Mouse (Mus musculus): ENCODE results near the gene Pak2. TPM values are rescaled to one million over a fixed set of nuclear protein-coding genes. Genes with fewer than 3 reads are reported as not detected.

Pak2 gene
- polyA plus RNA-seq, 1 experiment, result 10.9 TPM

DNA sequence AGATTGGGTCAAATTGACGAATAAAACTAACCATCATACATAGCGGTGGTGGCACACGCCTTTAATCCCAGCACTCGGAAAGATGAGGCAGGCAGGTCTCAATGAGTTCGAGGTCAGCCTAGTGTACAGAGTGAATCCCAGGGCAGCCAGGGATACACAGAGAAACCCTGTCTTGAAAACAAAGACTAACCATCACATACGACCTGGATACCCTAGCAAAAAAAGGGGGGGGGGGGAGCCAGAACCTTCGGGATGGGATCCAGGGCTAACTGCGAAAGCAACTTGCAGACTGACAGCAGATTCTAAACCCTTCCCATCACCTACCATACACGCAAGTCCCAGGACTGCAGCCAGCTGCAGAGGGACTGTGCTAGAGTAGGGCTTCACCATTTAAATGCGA lies 35.3 kb upstream of the Pak2 start:
- Histone ChIP-seq H3ac (ENCODE audit: control insufficient read depth, insufficient read length) (no peak overlapping the region), H3K4me2 (ENCODE audit: low read depth) (no peak overlapping the region), H3K79me2 (ENCODE audit: control insufficient read depth, insufficient read depth) (no peaks in the 10 kb centered on the region), H3K27me3 (ENCODE audit: control insufficient read depth, insufficient read depth, insufficient read length) (no peaks in the 10 kb centered on the region), H3K4me3 (no peak overlapping the region), H3K36me3 (ENCODE audit: control insufficient read depth, insufficient read depth) (no peaks in the 10 kb centered on the region)
- no peak for TF ChIP-seq USF1 (IDR thresholded peaks at IDR 0.05; ENCODE audit: low read depth)
- TF ChIP-seq MAX (IDR thresholded peaks at IDR 0.05; ENCODE audit: low read depth), result no peak
- TF ChIP-seq SRF (IDR thresholded peaks at IDR 0.05; ENCODE audit: control insufficient read depth, insufficient read length, low read depth), result no peak
- TF ChIP-seq CEBPB (IDR thresholded peaks at IDR 0.05; ENCODE audit: insufficient read depth, poor library complexity, severe bottlenecking), result no peak
- TF ChIP-seq POLR2A (IDR thresholded peaks at IDR 0.05; ENCODE audit: insufficient read length, low read depth), result no peak

- Histone ChIP-seq H3ac (ENCODE audit: control insufficient read depth, insufficient read length) (no peak overlapping the region), H3K4me3 (no peak overlapping the region), H3K4me2 (ENCODE audit: low read depth) (no peak overlapping the region), H3K36me3 (ENCODE audit: control insufficient read depth, insufficient read depth) (no peaks in the 10 kb centered on the region), H3K79me2 (ENCODE audit: control insufficient read depth, insufficient read depth) (no peaks in the 10 kb centered on the region), H3K27me3 (ENCODE audit: control insufficient read depth, insufficient read depth, insufficient read length) (no peaks in the 10 kb centered on the region)
- no peak for TF ChIP-seq USF1 (IDR thresholded peaks at IDR 0.05; ENCODE audit: low read depth)
Observed at GRCm38 (mm10) chr16:32113541-32114218, 34.5 kb upstream of the Pak2 start.

DNA sequence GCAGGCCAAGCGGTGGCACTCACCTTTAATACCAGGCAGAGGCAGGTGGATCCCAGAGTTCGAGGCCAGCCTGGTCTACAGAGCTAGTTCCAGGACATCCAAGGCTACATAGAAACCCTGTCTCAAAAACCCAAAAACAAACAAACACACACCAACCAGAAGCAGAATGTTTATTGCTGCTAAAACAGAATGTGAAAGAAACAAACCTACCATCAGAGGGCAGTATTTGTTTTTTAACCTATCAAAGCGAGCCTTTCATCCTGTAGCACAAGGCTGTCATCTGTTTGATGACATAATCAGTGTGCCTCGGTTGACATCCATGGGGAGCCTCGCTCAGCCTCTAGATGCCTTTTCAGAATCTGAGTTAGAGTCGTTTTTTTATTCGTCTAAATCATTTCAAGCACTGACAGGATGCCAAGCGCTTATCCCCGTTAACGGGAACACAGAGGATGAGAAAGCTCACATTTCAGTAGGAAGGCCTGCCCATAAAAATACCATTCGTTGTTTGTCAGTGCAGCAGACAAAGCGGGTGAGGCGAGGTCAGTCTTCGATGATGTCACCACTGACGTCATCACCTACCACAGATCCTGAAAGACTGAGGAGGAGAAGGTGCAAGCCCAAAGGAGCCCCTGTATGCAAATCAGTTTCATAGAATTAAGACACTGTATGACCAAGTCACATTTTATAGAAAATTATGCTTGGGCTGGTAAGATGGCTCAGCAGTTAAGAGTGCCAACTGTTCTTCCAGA lies 32.0 kb upstream of the Pak2 start:
- H3K36me3 ChIP-seq (ENCODE audit: control insufficient read depth, insufficient read depth), result no peaks in the 10 kb centered on the region
- no peak overlapping the region for H3K4me2 ChIP-seq (ENCODE audit: low read depth)
- TF ChIP-seq E2F4 (IDR thresholded peaks at IDR 0.05; ENCODE audit: insufficient read depth), result no peak

DNA sequence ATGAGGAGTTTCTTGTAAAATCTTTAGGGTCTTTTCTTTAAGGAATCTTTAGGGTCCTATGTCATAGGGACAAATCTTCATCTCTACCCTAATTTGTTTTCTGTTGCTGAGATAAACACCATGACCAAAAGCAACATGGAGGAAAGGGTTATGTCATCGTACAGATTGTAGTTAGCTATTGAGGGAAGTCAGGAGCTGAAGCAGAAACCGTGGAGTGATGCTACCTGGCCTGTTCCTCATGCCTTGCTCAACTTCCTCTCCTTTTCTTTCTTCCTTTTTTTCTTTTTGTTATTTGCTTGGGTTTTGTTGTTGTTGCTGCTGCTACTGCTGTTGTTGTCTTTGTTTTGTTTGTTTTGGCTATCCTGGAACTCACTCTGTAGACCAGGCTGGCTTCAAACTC lies 29.4 kb upstream of the Pak2 start:
- H3ac ChIP-seq (ENCODE audit: control insufficient read depth, insufficient read length), result no peak overlapping the region
- H3K79me2 ChIP-seq (ENCODE audit: control insufficient read depth, insufficient read depth), result no peaks in the 10 kb centered on the region

More for the DNA sequence above, 32.0 kb upstream of the Pak2 start:
- Histone ChIP-seq H3K79me2 (ENCODE audit: control insufficient read depth, insufficient read depth) (no peaks in the 10 kb centered on the region), H3K27me3 (ENCODE audit: control insufficient read depth, insufficient read depth, insufficient read length) (no peaks in the 10 kb centered on the region), H3K4me3 (no peak overlapping the region), H3ac (ENCODE audit: control insufficient read depth, insufficient read length) (no peak overlapping the region)

DNA sequence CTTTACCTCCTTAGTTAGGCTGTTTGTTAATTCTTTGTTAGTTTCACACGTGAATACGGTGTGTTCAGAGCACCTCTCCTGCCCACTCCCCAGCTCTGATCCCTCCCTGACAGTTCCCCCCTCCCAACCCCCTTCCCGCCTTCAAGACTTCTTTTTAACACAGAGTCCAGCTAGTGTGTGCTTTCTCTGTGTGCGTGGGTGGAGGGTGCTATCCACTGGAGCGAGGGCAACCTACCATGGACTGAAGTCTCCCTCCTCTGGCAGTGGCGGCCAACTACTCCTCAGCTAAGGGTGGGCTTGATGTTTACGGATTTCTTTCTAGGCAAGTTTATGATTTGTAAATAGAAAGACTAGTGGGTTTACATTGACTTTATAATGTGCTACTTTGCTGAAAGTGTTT lies 29.0 kb upstream of the Pak2 start:
- no peak overlapping the region for H3K4me2 ChIP-seq (ENCODE audit: low read depth)
- H3K36me3 ChIP-seq (ENCODE audit: control insufficient read depth, insufficient read depth), result no peaks in the 10 kb centered on the region
- TF ChIP-seq POLR2A (IDR thresholded peaks at IDR 0.05; ENCODE audit: insufficient read length, low read depth) (no peak), CEBPB (IDR thresholded peaks at IDR 0.05; ENCODE audit: insufficient read depth, poor library complexity, severe bottlenecking) (no peak), USF1 (IDR thresholded peaks at IDR 0.05; ENCODE audit: low read depth) (no peak), E2F4 (IDR thresholded peaks at IDR 0.05; ENCODE audit: insufficient read depth) (no peak), REST (IDR thresholded peaks at IDR 0.05; ENCODE audit: insufficient read depth, insufficient read length) (no peak), SRF (IDR thresholded peaks at IDR 0.05; ENCODE audit: control insufficient read depth, insufficient read length, low read depth) (no peak), MYOD1 (IDR thresholded peaks at IDR 0.05; ENCODE audit: control insufficient read depth in 1 of 3, insufficient read length in 2 of 3, low read depth in 2 of 3) (no peak), POLR2AphosphoS2 (IDR thresholded peaks at IDR 0.05; ENCODE audit: insufficient read length, low read depth) (no peak), MAX (IDR thresholded peaks at IDR 0.05; ENCODE audit: low read depth) (no peak), TCF3 (IDR thresholded peaks at IDR 0.05; ENCODE audit: insufficient read length, low read depth) (no peak), MYOG (IDR thresholded peaks at IDR 0.05; ENCODE audit: control insufficient read depth in 1 of 3, insufficient read depth in 1 of 3, insufficient read length in 2 of 3, low read depth in 2 of 3) (no peak), TCF12 (IDR thresholded peaks at IDR 0.05; ENCODE audit: insufficient read depth, poor library complexity, severe bottlenecking) (no peak)

More for the DNA sequence above, 29.4 kb upstream of the Pak2 start:
- Histone ChIP-seq H3K4me2 (ENCODE audit: low read depth) (no peak overlapping the region), H3K4me3 (no peak overlapping the region), H3K36me3 (ENCODE audit: control insufficient read depth, insufficient read depth) (no peaks in the 10 kb centered on the region), H3K27me3 (ENCODE audit: control insufficient read depth, insufficient read depth, insufficient read length) (no peaks in the 10 kb centered on the region)
- no peak for TF ChIP-seq TCF12 (IDR thresholded peaks at IDR 0.05; ENCODE audit: insufficient read depth, poor library complexity, severe bottlenecking)
- TF ChIP-seq TCF3 (IDR thresholded peaks at IDR 0.05; ENCODE audit: insufficient read length, low read depth), result no peak
- TF ChIP-seq POLR2AphosphoS2 (IDR thresholded peaks at IDR 0.05; ENCODE audit: insufficient read length, low read depth), result no peak
- no peak for TF ChIP-seq USF1 (IDR thresholded peaks at IDR 0.05; ENCODE audit: low read depth)
- no peak for TF ChIP-seq SRF (IDR thresholded peaks at IDR 0.05; ENCODE audit: control insufficient read depth, insufficient read length, low read depth)
- TF ChIP-seq REST (IDR thresholded peaks at IDR 0.05; ENCODE audit: insufficient read depth, insufficient read length), result no peak
- no peak for TF ChIP-seq CEBPB (IDR thresholded peaks at IDR 0.05; ENCODE audit: insufficient read depth, poor library complexity, severe bottlenecking)

More for the DNA sequence above, 29.0 kb upstream of the Pak2 start:
- Histone ChIP-seq H3K4me3 (no peak overlapping the region), H3ac (ENCODE audit: control insufficient read depth, insufficient read length) (no peak overlapping the region), H3K79me2 (ENCODE audit: control insufficient read depth, insufficient read depth) (no peaks in the 10 kb centered on the region), H3K27me3 (ENCODE audit: control insufficient read depth, insufficient read depth, insufficient read length) (no peaks in the 10 kb centered on the region)

Data from myocyte (in vitro differentiated cells).